Mouse (Mus musculus) CH12.LX (cell line): Measurements from ENCODE around the gene Brpf1.

ENCODE experiments used
- CTCF ChIP-seq, 2 experiments: IDR thresholded peaks in 1 of 2; conservative IDR thresholded peaks in 1 of 2; 2 replicates each; pipeline ENCODE4 v1.5.1; 2011 to 2012; ENCODE audit warnings: low read depth in 2 of 2, low read length in 2 of 2, improper control_type of control experiment in 1 of 2, inconsistent platforms in 1 of 2, mild to moderate bottlenecking in 1 of 2, moderate library complexity in 1 of 2
- POLR2A ChIP-seq: IDR thresholded peaks from 2 replicates; pipeline ENCODE4 v1.6.1; 2011; ENCODE audit warnings: low read depth, mild to moderate bottlenecking, improper control_type of control experiment, low read length
- RCOR1 ChIP-seq: conservative IDR thresholded peaks from 2 replicates; pipeline ENCODE4 v1.6.1; 2012; ENCODE audit warnings: low read depth, mild to moderate bottlenecking, inconsistent platforms, low read length, improper control_type of control experiment

DNA sequence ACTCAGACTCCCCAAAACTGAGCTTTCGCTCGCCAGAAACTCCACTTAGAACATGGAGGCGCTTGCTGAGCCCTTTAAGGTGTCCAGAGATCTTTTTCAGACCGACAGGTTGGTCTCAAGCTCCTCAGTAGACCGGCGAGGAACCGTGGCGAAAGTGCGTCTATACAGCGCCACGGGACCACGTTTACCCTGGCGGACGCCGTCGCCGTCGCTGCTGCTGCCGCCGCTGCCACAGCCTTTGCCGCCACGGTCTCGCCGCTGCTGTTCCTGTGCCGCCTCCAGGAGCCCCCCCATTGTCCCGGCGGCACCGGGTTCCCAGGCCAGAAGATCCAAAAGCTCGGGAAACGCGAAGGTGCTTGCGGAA is at the start of gene Brpf1:
- no peak for TF ChIP-seq CTCF (conservative IDR thresholded peaks at IDR 0.05 in 1 of 2, IDR thresholded peaks at IDR 0.05 in 1 of 2; ENCODE audit: low read depth in 2 of 2, low read length in 2 of 2)
- peak; percentile 74 for TF ChIP-seq POLR2A
- TF ChIP-seq RCOR1, result 0 out of 2 replicates have a peak, but pooled peaks have one; percentile 61
